Mouse (Mus musculus) naive thymus-derived CD4-positive, alpha-beta T cell, adult 2 months (primary cell): ENCODE measurements around the gene Cdk5rap3.

Source experiments
- DNase-seq: peaks from one replicate; pipeline ENCODE4 v3.0.0-alpha.2; 2011; ENCODE audit warnings: low read depth

Cdk5rap3 gene

GRCm38 (mm10) chr11:96916044-96916884 is at the start of gene Cdk5rap3:
Gene Cdk5rap3, minus strand, starts transcription at chr11:96916496.
- peak; percentile 100 for DNase-seq

- DNase-seq, result peak; percentile 86
Observed at GRCm38 (mm10) chr11:96963580-96963979, 47.3 kb upstream of the Cdk5rap3 start.

- DNase-seq, result no peak
Observed at GRCm38 (mm10) chr11:96957061-96957805, 40.9 kb upstream of the Cdk5rap3 start.

GRCm38 (mm10) chr11:96956009-96956724 is 39.9 kb upstream of the Cdk5rap3 start:
- no peak for DNase-seq

GRCm38 (mm10) chr11:96955094-96955493 is 38.8 kb upstream of the Cdk5rap3 start:
- no peak for DNase-seq

GRCm38 (mm10) chr11:96952896-96953295 is 36.6 kb upstream of the Cdk5rap3 start:
- DNase-seq, result no peak

- no peak for DNase-seq
Observed at GRCm38 (mm10) chr11:96952426-96952825, 36.1 kb upstream of the Cdk5rap3 start.

GRCm38 (mm10) chr11:96950767-96951166 is 34.5 kb upstream of the Cdk5rap3 start:
- DNase-seq, result peak; percentile 56

GRCm38 (mm10) chr11:96947849-96948248 is 31.6 kb upstream of the Cdk5rap3 start:
- no peak for DNase-seq

GRCm38 (mm10) chr11:96946498-96946897 is 30.2 kb upstream of the Cdk5rap3 start:
- DNase-seq, result no peak

- DNase-seq, result peak; percentile 70
Observed at GRCm38 (mm10) chr11:96944844-96945580, 28.7 kb upstream of the Cdk5rap3 start.

GRCm38 (mm10) chr11:96943746-96944304 is 27.5 kb upstream of the Cdk5rap3 start, which contains the start of gene Pnpo:
Gene Pnpo, minus strand, starts transcription at chr11:96943986.
- peak; percentile 96 for DNase-seq

- no peak for DNase-seq
Observed at GRCm38 (mm10) chr11:96941989-96942590, 25.8 kb upstream of the Cdk5rap3 start.

- no peak for DNase-seq
Observed at GRCm38 (mm10) chr11:96940578-96941465, 24.5 kb upstream of the Cdk5rap3 start.

- no peak for DNase-seq
Observed at GRCm38 (mm10) chr11:96938426-96938800, 22.1 kb upstream of the Cdk5rap3 start.

GRCm38 (mm10) chr11:96937549-96938425 is 21.5 kb upstream of the Cdk5rap3 start:
- DNase-seq, result peak; percentile 35

GRCm38 (mm10) chr11:96935872-96936650 is 19.8 kb upstream of the Cdk5rap3 start:
- DNase-seq, result no peak

- DNase-seq, result peak; percentile 62
Observed at GRCm38 (mm10) chr11:96934921-96935356, 18.6 kb upstream of the Cdk5rap3 start.
